Mouse (Mus musculus): ENCODE measurements around the gene Nipal1.

The Nipal1 gene

DNA sequence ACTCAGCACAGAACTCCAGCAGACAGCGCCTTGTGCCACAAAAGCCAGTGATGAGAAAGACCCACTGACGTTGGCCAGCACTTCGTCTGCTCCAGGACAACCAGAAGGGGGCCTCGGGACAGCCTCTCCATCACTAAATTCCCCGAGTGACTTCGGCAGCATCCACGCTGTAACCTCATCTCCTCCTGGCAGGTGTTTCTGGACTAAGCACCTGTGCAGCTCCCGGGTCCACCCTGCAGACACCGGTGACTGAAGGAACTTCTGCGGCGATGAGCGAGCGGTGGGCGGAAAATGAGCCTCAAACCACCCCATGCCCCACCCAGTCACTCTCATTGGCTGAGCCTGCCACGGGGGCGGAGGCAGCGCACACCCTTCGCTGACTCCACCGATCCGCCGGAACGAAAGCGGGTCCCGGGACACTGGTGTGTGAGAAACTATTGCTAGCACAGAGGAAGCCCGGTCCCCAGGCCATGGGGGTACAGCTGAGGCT, at the start of gene Nipal1:
Nipal1 (plus strand) TSS at position 378 of the 490 bp plus-strand sequence.
- DNase-seq (ENCODE audit: low spot score) = no peak

DNA sequence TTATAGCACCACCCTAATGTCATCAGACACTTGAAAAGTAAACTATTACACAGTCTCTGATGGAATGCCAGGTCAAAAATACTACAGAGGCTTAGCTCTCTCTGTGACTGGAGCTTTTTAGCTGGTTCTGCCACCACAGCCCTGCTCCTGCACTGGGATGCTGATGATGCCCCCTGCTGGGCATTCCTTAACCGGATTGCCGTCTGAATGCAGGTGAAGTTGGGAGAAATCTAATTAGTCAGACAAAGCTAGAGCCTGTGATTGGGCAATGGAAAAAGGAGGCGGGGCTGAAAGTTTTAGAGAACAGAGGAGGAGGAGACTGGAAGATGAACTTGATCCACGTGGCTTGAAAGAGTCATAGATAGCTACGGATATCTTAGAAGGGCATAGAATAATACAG, 46.6 kb upstream of the Nipal1 start:
- DNase-seq (ENCODE audit: low spot score) = peak; percentile 51

DNA sequence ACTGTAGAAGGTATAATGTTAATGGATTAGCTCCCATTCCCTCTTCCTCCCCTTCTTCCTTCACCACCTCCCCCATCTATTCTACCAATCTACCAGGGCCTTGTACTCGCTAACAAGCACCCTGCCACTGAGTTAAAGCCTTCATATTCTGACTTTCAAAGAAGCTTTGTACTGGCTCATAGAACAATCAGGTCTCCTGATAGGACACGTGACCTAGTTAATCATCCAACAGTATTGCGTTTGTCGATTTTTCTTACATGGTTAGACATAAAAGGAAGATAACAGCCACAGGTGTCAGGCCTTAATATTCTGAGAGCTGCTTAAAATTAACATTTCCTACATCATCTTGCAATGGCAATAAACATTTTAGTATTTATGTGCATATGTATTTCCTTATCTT, 44.5 kb upstream of the Nipal1 start:
- DNase-seq (ENCODE audit: low spot score) = no peak

DNA sequence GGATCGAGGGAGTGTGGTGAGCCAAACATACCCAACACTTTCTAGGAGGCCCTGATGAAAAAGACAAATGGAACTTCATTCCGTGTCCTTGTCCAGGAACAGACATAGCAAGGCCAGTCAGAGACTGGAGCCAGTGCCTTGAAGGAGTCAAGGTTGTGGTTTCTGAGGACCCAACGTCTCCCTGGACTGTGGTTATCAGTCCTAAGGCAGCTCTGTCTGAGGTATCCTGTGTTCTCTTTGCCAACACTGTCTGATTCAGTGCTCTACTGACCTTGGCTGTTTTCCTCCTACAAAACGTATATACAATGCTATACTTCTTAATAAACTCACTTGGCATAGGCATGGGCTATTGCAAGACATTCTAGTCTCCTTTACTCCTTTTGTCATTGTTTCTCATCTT, 30.2 kb upstream of the Nipal1 start:
- DNase-seq (ENCODE audit: low spot score) = no peak

DNA sequence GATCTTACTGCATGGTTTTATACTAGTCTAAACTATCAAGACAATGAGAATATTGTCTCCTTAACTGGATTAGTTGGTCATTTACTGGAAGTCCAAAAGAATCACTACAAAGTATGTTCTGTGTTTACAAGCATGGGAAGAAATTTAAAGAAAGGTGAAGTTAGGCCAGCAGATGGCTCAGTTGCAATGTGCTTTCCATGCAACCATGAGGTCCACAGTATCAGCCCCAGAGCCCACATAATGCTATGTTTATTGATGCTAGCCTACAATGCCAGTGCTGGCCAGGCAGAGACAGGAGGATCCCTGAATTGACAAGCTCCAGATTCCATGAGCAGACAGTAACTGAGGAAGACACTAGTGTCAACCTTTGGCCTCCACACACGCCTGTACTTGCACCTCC, 26.6 kb upstream of the Nipal1 start:
- no peak for DNase-seq (ENCODE audit: low spot score)

DNA sequence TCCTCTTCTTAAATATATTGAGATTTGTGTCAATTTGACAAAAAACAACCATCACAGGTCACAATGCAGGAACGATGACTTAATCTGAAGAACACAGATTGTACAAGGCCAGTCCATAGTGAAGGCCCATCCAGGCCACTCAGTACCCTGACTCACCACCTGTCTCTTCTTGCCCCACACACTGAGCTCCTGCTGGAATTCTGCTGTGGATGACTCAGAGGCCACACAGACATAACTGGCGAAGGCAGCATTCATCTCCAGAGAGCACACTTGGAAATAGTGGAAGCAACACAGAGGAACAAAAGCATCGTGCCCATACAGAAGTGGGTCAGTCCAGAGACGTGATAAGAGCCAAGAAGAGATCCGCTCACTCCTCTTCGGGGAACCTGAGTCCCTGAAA, 17.6 kb upstream of the Nipal1 start:
- no peak for DNase-seq (ENCODE audit: low spot score)

DNA sequence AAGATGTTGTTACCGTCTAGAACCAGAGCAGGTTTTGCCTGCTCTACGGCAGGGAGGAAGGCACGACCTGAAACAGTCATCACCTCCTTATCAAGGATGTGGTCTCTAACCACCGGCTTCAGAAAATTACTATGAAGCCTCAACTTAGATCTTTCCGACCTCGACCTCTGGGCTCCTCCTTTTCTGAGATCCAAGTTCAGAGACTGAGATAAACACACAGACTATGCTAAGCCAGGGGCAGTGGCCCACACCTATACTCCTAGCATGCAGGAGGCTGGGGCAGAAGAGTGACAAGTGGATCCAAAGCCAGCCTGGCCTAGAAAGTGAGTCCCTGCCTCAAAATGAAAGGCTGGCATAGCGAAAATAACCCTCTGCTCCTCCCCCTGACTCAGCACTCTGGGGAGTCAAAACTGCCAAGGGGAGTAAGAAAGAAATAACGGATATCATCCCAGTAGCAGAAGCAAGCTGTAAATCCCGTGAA, 12.8 kb upstream of the Nipal1 start:
- DNase-seq (ENCODE audit: low spot score) = no peak

DNA sequence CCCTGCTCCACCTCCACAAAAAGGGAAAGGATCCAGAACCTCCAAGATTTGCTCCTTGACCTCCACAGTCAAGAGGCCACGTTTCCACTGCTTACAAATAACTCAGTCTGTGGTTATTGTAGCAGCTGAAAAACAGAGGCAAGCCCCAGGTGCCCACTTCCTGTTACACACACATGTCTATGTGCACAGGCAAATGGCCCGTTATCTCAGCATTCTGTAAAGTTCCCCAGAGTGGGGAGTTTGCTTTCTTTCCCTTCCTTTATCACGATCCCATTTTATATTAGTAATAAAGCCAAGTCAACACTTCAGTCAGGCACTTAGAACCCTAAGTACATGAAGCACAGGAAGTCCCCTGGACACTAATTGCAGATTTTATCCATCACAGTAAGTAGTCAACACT, 11.5 kb upstream of the Nipal1 start:
- DNase-seq (ENCODE audit: low spot score) = no peak

DNA sequence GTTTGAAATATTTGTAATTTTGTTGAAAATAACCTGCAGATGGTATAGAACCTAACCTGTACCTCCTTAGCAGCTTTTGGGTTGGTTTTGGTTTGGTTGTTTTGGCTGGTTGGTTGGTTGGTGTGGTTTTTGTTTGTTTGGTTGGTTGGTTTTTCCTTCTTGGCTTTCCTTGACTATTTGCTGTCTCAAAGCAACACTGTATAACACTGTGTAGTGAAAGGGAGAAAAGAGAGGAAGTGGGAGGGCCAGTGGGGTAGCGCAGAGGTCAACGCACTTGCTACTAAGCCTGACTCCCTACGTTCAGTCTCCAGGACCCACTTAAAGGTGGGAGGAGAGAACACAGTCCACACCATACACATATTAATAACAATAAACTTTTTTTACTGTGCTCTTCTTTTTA, 11.0 kb upstream of the Nipal1 start:
- no peak for DNase-seq (ENCODE audit: low spot score)

DNA sequence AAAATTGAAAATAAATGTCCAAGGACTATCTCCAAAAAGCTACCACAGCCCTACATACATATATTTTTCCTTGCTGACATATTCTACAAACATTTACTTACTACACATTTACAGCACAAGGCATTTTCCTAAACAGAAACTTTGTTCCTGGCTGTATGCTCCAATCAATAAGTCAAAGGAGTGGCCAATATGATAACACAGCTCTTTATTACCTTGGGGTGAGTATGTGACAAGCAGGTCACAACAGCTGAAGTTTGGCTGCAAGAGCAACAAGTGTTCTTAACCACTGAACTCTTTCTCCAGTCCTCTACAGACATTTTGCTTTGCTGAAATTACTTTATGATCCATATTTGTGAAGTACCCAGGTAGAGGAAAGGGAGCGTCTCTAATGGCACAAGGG, 7.5 kb upstream of the Nipal1 start:
- DNase-seq (ENCODE audit: low spot score) = no peak

DNA sequence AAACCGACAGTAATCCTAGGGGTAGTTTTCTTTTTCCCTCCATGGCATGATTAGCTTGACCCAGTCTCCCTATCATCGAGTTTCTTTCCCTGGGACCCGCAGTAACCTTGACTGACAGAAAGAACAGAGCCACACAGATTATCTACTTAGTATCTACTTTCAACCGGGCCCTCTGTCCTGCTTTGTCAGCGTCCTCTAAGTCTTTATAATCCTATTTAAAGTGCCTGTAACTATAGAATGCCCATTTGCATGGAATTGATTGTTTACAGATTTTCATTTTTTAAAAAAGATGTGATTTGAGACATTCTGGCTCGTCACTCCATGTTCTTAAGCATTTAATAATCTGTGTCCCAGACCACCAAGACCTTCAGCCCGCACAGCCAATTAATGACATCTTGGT, 3.9 kb upstream of the Nipal1 start:
- no peak for DNase-seq (ENCODE audit: low spot score)

DNA sequence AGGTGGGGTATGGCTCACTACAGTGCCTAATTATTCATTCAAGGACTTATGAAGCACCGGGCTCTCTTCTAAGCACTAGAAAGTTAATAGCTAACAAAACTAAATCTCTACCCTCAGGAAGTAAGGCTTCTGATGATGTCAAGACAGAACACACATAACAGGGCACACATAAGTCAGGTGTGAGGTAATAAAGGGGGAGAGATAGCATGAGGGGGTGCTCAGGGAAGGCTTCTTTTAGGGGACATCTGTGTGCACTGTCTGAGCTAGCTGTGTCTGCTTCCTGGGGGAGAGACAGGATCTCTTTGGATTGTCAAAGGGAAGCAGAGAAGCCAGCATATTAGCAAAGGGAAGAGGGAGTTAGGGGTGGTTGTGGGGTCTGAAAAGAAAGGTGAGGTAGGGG, 3.4 kb upstream of the Nipal1 start, which contains the start of gene Cnga1:
Cnga1 (minus strand) TSS at position 101 of the 400 bp plus-strand sequence.
- no peak for DNase-seq (ENCODE audit: low spot score)

DNA sequence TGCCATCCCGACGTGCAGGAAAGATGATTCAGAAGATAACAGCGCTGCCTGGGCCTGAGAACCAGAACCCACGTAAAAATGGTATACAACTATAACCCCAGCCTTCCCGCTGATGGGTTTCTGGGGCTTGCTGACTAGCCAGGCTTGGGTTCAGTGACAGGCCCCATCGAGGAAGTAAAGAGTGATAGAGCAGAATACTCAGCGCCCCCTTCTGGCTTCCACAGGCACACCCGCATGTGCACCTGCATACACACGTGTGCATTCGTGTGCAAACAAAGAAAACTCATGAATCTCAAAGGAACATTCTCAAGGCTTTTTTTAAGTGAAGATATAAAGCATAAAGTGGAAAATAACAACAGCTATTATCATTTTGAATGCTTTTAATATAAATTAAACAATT, 1.5 kb upstream of the Nipal1 start:
- no peak for DNase-seq (ENCODE audit: low spot score)

DNA sequence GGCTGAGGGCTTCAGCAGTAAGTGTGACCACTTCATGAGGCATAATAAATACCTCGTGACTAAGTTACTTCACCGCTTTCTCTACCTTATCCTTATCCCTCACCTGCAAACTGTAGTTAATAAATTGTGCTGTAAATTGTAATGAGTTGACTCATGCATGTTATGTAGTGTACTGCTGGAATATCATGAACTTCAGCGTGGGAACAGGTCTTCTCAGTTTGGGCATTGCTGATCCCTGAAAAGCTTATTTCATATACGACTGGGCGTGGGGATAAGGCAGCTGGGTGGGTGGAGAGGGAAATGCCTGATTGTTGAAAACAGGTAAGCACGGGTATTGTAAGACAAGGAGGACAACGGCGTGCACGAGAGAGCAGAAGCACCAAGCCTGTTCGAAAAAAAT, 599 bp upstream of the Nipal1 start:
- no peak for DNase-seq (ENCODE audit: low spot score)

DNA sequence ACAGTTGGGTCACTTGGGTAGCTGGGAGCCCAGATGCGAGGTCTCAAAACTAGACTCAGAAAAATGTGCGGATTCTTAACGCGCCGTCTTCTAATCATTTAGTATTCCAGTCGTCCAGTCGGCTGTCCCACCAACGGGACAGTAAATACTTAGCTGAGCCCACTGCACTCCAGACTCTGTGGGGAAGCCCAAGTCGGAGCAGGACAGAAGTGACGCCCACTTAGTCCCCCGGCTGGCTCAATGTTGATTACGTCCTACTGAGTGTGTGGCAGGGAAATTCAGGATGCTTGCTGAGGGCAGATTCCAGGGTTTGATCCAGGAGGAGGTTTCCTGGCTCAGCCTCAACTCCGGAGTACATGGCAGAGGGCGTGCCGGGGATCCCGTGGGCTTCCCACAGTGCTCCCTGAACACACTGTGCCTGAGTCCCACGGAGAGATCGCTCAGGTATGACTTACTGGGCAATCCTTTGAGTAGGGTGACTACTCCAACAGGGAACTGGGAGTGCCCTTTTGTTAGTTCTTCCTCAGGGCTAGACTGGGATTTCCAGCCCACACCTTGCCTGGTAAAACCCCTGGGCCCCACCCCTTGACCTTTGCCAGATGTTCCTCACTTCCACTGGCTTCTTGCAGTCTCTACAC, 482 bp downstream of the Nipal1 start:
- DNase-seq (ENCODE audit: low spot score) = no peak

DNA sequence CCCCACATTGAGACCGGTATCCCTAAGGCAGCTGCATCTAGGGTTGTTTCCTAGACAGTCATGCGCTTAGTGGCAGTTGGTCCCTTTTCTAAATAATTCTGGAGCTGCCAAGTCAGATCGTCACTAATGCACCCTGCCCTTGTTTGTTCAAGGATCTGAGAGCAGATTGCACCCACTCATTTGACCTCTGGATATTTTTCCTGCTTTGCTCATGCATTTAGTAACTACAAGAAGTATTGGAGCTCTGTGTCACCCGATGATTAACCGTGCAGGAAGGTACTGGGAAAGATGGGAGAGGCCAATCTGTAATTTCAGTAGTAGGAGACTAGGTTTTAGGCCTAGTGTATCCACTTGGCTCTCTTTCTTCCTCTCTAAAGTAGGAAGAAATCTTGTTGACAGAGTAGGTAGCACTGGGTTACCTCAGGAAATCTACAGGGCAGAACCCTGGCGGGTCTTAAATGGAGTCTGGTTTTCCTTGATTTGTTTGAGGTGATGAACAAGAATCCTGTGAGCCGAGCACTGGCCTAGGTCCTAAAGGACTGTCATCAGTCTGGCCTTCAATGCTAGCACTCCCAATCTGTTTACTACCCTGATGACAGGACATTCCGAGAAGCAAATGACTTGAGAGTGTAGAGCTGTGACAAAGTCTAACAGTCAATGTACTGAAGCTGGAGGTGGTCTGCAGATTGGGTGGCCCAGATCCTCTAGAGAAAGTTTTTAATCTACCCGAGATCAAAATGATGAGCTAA, 1.6 kb downstream of the Nipal1 start:
- DNase-seq (ENCODE audit: low spot score) = no peak

DNA sequence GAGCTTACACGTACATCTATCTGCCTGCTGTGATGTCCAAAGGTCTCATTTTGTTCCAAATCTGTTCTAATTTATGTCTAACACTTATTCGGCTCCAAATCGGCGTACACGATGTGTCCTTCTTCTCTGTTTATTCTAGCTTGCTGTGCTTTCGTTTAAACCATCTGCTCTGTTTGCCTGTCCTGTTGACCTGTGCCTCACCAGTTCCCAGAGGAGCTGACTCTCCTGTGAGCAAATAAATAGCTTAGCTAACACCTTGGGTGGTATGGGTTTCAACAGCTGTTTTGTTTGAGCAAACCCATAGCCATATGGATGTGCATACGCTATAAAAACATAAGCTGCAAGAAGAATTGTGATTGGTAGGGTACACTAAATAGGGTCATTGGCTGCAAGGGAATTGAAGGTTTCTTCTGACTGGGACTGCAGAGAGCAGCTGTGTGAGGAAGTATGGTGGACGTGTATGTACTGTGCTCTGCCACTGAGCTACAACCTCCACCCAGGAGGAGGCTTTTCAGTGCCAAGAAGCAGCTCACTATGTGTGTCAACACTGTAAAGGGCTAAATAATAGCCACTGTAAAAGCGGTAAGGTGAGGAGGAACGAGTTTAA, 5.6 kb downstream of the Nipal1 start:
- DNase-seq (ENCODE audit: low spot score) = no peak

DNA sequence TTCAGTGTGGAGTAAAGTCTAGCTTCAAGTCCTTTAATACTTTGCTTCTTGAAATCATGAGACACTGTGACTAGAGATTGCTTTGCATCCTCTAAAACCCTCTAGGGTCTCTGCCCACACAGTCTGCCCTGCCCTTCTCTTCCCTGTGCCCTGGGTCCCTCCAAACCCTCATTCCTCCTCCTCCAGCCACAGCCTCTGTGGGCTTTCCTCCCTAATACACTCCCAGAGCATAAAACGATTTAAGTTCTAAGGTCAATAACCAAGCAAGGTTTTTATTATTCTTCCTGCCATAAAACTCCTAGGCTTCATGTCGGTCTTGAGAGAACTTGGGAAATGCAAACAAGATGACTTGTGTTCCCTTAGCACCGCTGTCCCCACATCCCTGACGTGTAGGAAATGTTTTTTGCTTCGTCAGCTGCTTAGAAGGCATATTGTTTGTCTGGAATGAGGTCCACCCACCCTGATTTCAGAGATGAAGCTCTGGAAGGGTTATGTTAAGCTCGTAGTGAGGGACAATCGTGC, 8.7 kb downstream of the Nipal1 start:
- no peak for DNase-seq (ENCODE audit: low spot score)

DNA sequence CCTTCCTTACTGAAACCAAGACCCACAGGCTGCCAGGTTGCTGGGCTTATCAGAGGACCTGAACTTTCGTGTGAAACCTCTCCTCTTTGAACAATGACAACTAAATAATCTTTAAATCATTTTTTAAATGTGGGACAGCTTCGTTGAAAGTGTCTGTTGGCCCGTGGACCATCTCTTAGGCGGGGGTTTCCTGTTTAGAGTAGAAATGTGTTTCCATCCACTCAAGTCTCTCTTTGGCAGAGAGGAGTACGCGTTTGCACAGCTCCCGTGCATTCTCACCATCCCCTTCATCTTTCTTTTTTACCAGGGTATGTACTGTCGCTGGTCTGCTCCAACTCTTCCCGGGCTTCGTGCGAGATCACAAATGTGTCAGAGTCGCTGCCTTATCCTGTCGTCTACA, 10.8 kb downstream of the Nipal1 start:
- no peak for DNase-seq (ENCODE audit: low spot score)

DNA sequence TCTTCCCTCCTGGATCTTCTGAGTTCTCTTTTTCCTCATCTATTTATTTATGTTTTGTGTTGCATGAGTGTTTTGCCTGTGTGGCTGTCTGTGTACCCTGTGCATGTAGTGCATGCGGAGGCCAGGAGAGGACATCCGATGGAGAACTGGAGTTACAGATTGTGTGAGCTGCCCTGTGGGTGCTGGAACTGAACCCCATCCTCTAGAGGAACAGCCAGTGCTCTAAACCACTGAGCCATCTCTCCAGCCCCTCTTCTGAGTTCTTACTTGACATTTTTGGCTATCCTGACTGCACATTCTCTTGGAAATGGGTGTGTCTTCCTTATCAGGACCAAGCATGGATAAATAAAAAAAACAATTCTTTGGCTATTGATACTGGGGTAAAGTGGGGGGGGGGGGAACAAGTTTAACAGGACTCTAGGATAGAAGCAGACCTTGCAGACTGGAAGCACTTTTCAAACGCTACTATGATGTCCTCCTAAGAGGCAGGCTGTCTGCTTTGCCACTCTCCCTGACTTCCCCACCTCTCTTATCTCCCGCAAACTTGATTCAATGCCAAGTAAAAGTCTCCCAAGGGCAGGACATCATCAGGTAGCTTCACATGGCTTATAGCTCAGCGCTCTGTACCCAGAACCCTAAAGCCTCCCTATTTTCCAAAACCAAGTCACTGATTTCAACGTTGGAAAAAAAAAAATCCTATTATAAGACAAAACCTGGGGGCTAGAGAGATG, 13.6 kb downstream of the Nipal1 start:
- no peak for DNase-seq (ENCODE audit: low spot score)

DNA sequence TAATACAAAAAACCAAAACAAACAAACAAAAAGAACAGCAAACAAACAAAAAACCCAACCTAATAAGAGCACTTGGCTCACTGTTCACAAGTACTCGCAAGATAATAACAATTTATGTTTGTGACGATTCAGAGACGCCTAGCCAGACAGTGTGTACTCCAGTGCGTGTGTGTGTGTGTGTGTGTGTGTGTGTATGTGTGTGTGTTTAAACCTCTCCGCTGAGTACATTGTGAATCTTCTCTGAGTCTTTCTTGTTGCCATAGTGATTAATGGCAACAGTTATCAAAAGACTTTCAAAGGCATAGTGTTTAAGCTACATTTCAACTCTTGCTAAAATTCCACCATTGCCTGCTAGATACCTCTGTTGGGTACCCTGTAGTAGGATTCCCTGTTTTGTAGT, 16.5 kb downstream of the Nipal1 start:
- DNase-seq (ENCODE audit: low spot score) = no peak

DNA sequence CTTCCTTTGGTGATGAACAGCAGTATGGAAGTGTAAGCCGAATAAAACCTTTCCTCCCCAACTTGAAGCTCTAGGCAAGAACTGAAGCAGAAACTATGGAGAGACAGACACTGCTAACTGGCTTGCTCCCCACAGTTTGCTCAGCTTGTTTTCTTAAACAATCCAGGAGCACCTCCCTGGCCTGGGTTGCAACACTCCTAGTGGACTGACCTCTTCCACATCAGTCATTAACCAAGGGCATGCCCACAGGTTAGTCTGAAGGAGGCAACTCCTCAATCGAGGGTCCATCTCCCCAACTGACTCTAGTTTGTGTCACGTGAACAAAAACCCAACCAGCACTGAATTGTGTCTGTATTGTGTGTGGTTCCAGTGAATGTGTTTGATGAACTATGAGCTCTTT, 17.3 kb downstream of the Nipal1 start:
- no peak for DNase-seq (ENCODE audit: low spot score)

Measured in layer of hippocampus, adult 11-12 months (tissue).